Mouse (Mus musculus): ENCODE results near the gene Hnrnpf.
A peak's percentile ranks its signal among the peaks of the same experiment; 100 is the strongest.
"Not testable (repeated sequence)": the region's sequence is repeated elsewhere in the genome, so short reads cannot be mapped to it uniquely, and the experiment has no call there.

Gene Hnrnpf

GRCm38 (mm10) chr6:117900126-117901080 lies at the start of gene Hnrnpf:
Hnrnpf (plus strand) TSS chr6:117900324.
- no peak for DNase-seq

DNA sequence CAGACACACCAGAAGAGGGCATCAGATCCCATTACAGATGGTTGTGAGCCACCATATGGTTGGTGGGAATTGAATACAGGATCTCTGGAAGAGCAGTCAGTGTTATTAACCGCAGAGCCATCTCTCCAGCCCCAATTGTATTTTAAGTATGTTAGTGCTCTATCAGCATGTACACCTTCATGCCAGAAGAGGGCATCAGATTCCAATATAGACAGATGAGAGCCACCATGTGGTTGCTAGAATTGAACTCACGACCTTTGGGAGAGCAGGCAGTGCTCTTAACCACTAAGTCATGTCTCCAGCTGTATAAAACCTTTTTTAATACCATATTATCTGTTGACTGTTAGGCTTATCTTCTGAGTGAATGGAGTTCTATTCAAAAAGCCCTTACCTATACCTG lies 48.4 kb upstream of the Hnrnpf start:
- DNase-seq: no peak

- DNase-seq: no peak
Observed at GRCm38 (mm10) chr6:117857990-117858389, 42.1 kb upstream of the Hnrnpf start.

GRCm38 (mm10) chr6:117861848-117862247 lies 38.3 kb upstream of the Hnrnpf start, which contains the start of gene Zfp239:
Zfp239 (plus strand) TSS chr6:117862100.
- DNase-seq: no peak

DNA sequence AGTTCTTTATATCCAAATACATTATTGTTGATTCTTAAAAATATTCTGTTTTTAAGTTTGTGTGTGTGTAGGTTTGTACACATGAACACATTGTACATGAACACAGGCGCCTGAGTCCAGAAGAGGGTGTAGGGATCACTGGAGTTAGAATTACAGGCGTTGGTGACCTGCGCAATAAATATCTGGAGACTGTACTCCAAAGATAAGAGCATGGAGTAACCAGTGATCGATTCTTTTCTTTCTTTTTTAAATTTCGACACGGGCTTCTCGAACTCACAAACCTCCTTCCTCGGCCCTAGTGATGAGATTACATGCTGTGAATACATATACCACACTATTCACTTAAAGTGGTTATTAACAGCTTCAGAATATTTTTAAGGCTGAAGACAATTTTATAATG lies 37.7 kb upstream of the Hnrnpf start:
- no peak for DNase-seq

- peak; percentile 66 for DNase-seq
Observed at GRCm38 (mm10) chr6:117862899-117863620, 37.1 kb upstream of the Hnrnpf start.

- DNase-seq: no peak
Observed at GRCm38 (mm10) chr6:117863751-117864150, 36.4 kb upstream of the Hnrnpf start.

DNA sequence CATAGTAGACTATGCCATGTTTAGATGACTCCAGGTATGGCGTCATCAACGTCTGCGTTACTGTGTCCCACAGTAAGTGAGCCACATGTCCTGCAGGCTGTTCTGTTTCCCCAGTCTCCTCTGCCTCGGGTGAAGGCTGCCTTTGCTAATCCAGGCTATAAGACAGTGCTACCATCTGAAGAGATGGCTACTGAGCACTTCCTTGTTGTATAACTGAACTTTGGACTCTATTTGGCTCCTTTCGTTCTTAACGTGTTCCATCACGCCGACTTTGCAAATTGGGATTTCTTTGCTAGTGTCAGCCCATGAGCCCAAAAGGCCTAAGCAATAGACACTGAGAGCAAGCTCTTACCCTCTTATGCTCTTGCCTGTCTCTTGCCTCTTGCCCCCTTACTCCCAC lies 31.9 kb upstream of the Hnrnpf start:
- DNase-seq: no peak

DNA sequence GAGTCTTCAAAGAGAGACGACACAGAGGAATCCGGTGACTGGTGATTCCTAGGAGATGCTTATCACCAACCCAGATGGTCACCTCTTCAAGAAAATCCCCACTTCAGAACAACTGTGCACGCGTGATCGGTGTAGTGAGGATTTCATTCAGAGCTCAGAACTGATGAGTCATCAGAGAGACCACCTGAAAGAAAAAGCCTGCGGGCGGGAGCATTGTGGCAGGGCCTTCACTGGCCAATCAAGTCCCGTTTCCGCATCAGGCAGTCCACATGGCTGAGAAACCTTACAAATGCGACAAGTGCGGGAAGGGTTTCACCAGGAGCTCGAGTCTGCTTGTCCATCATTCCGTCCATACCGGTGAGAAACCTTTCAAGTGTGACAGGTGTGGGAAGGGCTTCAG lies 29.1 kb upstream of the Hnrnpf start:
- no peak for DNase-seq

DNA sequence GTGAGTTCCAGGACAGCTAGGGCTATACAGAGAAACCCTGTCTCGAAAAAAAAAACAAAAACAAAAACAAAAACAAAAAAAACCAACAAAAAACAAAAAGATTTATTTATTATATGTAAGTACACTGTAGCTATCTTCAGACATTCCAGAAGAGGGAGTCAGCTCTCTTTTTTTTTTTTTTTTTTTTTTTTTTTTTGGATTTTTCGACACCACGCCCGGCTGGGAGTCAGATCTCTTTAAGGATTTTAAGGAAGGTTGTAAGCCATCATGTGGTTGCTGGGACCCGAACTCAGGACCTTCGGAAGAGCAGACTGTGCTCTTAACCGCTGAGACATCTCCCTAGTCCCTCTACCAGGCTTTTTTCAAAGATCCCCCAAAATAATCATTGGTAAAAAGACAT lies 26.7 kb upstream of the Hnrnpf start:
- DNase-seq: not testable (repeated sequence)

- no peak for DNase-seq
Observed at GRCm38 (mm10) chr6:117874621-117875281, 25.4 kb upstream of the Hnrnpf start.

DNA sequence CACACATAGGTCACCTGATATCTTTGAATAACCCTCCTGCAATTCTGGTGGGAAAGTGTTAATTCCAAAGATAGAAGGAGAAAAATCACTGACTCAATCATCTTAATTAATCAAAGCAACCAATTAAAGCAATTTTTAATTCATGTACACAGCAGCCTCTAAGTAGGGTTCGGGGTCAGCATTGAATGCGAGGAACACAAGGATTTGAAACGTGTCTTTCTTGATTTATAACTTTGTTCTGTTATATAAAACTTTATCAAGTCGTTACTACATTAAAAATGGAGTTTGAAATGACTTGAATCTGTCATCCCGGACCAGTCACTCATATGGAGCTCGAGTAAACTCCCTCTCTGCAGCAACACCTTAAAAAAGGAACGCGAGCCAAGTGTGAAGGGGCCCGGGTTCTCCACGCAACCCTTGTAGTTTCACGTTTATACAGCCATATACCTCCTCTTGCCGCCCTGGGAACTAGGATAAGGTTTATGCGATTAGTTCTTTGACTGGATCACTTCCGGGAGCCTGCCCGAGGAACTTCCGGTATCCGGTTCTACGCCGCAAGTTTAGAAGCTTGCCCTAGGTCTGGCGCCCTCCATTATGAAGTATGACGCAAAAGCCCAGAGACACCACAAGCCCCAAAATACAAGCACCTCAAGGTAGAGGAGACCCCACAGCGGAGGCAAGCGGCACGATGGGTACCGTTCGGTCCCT lies 21.3 kb upstream of the Hnrnpf start:
- DNase-seq: peak; percentile 78

DNA sequence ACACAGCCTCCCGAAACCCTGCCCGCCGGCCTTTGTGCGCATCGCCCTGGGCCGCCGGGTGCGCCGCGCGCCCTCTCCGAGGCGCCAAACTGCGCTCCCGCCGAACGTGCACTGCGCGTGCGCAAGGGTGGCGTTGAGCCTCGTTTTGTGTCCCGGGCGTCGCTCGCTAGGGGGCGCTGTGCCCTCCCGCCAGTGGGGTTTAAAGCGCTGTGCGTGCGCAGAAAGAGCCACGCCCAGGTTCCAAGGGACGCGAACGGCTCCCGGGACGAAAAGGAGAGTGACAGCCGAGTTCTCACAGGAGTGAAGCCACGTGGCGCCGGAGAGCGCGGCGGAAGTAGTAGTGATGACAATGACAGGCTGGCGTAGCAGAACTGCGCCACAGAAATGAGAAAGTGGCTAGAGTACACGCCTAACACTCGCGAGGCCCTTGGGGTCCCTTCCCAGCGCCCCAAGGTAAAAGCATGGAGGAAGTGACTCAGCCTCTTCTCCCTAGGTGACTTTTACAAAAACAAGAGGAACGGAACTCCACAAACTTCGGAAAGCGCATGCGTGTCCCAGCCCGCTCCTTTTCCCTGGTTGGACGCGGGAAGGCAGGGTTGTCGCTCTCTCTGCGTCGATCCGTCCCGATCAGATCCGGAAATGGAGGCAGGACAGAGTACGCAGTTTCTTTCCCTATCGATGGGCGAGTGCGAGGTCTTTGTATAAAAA lies 20.6 kb upstream of the Hnrnpf start:
- DNase-seq: peak; percentile 100

- no peak for DNase-seq
Observed at GRCm38 (mm10) chr6:117880394-117880838, 19.7 kb upstream of the Hnrnpf start.

- DNase-seq: no peak
Observed at GRCm38 (mm10) chr6:117881229-117881628, 18.9 kb upstream of the Hnrnpf start.

DNA sequence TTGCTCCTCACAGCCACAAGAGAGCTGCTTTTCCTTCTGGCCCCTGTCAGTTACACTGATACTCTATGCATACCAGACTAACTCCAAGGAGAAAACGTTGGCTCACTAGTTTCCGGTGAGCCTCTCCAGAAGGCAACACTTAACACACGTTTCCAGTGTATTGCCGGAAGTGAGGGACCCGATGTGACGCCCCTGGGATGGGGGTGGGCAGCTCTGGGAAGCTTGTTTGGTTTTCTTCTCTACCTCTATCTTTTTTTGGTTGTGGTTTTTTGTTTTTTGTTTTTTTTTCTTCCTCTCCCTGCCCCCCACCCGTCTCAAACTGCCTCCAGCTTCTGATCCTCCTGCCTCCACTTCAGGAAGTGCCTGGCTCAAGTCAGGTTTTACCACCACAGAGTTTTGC lies 18.1 kb upstream of the Hnrnpf start:
- no peak for DNase-seq

GRCm38 (mm10) chr6:117885943-117886342 lies 14.2 kb upstream of the Hnrnpf start:
- DNase-seq: no peak

DNA sequence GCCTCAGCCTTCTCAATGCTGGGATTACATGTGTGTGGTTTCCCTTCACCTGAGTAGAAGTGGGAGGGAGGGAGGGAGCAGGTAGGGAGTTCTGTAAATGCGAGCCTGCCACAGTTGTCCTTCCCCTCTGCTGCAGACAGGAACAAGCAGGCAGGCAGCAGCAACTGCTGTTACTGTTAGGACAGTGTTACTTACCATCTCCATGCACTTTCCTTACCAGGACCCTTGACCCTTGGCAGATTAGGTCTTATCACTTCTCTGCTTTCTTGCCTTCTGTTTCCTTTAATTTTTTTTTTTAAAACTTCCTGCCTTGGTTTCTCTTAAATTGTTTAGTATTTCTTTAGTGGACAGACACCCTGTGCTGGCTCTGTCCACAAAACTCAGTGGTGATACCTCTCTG lies 12.1 kb upstream of the Hnrnpf start:
- no peak for DNase-seq

DNA sequence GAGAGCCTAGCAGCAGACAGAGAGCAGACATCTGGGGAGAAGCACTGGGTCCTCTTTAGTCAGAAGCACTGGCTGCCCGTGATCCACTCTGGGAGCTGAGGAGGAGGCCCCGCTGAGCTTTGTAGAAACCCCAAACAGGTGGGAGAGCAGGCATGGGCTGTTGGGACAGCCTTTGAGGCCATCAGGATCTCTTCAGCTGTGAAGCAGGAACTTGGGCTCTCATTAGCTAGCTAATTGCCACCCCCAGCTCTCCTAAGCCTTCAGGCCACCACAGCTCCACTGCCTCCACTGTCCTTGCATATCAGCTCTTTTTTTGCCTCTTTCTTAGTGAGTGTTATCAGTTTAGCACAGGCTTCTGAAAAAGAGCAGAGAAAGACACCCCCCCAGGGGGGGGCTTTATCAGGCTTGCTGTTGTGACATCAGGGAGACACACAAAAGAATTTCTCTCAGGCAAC lies 11.5 kb upstream of the Hnrnpf start:
- no peak for DNase-seq

DNA sequence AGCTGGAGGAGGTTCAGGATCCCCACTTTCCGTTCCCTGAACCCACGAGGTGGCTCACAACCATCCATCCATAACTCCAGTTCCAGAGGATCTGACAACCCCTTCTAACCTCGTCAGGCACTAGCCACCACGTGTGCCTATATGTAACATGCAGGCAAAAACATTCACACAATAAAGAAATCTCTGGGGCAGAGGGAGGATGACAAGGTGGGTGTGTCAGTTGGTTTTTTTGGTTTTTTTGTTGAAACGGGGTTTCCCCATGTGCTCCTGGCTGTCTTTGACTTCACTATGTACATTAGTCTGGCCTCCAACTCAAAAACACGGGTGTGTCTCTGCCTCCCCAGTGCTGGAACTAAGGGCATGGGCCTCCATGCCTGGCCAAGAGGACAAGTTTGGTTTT lies 9.9 kb upstream of the Hnrnpf start:
- DNase-seq: no peak

GRCm38 (mm10) chr6:117891369-117892160 lies 8.6 kb upstream of the Hnrnpf start:
- no peak for DNase-seq
